Mouse (Mus musculus): Measurements from ENCODE around the gene Dpy30. TPM values are rescaled to one million over a fixed set of nuclear protein-coding genes. Genes with fewer than 3 reads are reported as not detected.
"Not testable (repeated sequence)": the region's sequence is repeated elsewhere in the genome, so short reads cannot be mapped to it uniquely, and the experiment has no call there.

Gene Dpy30
- polyA plus RNA-seq, 1 experiment from 2014 or later, result 232 TPM

- Histone ChIP-seq H3K9me3 (no peaks in the 10 kb centered on the region), H3K27me3 (ENCODE audit: insufficient read depth, poor library complexity, severe bottlenecking) (no peaks in the 10 kb centered on the region), H3K27ac (peak overlapping the region; percentile 96), H3K4me3 (peak overlapping the region; percentile 90), H3K4me1 (peaks cover 9% of the 10 kb centered on the region), H3K36me3 (peaks cover 32% of the 10 kb centered on the region)
- DNase-seq (ENCODE audit: low spot score), result no peak
- WGBS, result under 1% methylated on average over 45 of the region's 45 CpGs
Measured at GRCm38 (mm10) chr17:74315445-74316308, 8.1 kb downstream of the Dpy30 start.

GRCm38 (mm10) chr17:74306021-74306420 is 17.7 kb downstream of the Dpy30 start:
- DNase-seq (ENCODE audit: low spot score), result no peak
- Histone ChIP-seq H3K4me3 (no peak overlapping the region), H3K4me1 (no peaks in the 10 kb centered on the region), H3K9me3 (no peaks in the 10 kb centered on the region), H3K36me3 (peaks cover 80% of the 10 kb centered on the region), H3K27me3 (ENCODE audit: insufficient read depth, poor library complexity, severe bottlenecking) (no peaks in the 10 kb centered on the region), H3K27ac (no peak overlapping the region)
- WGBS, result 81% methylated on average over 1 of the region's 1 CpGs

- 92% methylated on average over 4 of the region's 4 CpGs for WGBS
- no peak for DNase-seq (ENCODE audit: low spot score)
- no peaks in the 10 kb centered on the region for H3K27me3 ChIP-seq (ENCODE audit: insufficient read depth, poor library complexity, severe bottlenecking)
- H3K4me1 ChIP-seq, result no peaks in the 10 kb centered on the region
- no peak overlapping the region for H3K27ac ChIP-seq
- no peaks in the 10 kb centered on the region for H3K9me3 ChIP-seq
- H3K36me3 ChIP-seq, result peaks cover 81% of the 10 kb centered on the region
- no peak overlapping the region for H3K4me3 ChIP-seq
Measured at GRCm38 (mm10) chr17:74305616-74306015, 18.1 kb downstream of the Dpy30 start.

- peaks cover 83% of the 10 kb centered on the region for H3K36me3 ChIP-seq
- 91% methylated on average over 4 of the region's 4 CpGs for WGBS
- H3K27ac ChIP-seq, result no peak overlapping the region
- no peaks in the 10 kb centered on the region for H3K9me3 ChIP-seq
- H3K27me3 ChIP-seq (ENCODE audit: insufficient read depth, poor library complexity, severe bottlenecking), result no peaks in the 10 kb centered on the region
- no peak overlapping the region for H3K4me3 ChIP-seq
- H3K4me1 ChIP-seq, result no peaks in the 10 kb centered on the region
- DNase-seq (ENCODE audit: low spot score), result no peak
Measured at GRCm38 (mm10) chr17:74304060-74304459, 19.7 kb downstream of the Dpy30 start.

GRCm38 (mm10) chr17:74300089-74300488 is 23.7 kb downstream of the Dpy30 start:
- Histone ChIP-seq H3K9me3 (no peaks in the 10 kb centered on the region), H3K27me3 (ENCODE audit: insufficient read depth, poor library complexity, severe bottlenecking) (no peaks in the 10 kb centered on the region), H3K36me3 (peaks cover 58% of the 10 kb centered on the region), H3K4me3 (no peak overlapping the region), H3K27ac (no peak overlapping the region), H3K4me1 (0 out of 2 replicates have a peak, but pooled peaks cover 3% of the 10 kb centered on the region)
- DNase-seq (ENCODE audit: low spot score), result no peak
- WGBS, result 93% methylated on average over 5 of the region's 5 CpGs

GRCm38 (mm10) chr17:74296991-74297390 is 26.8 kb downstream of the Dpy30 start:
- not testable (repeated sequence) for H3K4me1 ChIP-seq; H3K9me3 ChIP-seq; H3K27ac ChIP-seq; DNase-seq (ENCODE audit: low spot score); H3K4me3 ChIP-seq; H3K27me3 ChIP-seq (ENCODE audit: insufficient read depth, poor library complexity, severe bottlenecking)
- WGBS, result 91% methylated on average over 5 of the region's 5 CpGs
- H3K36me3 ChIP-seq, result peaks cover 40% of the 10 kb centered on the region

GRCm38 (mm10) chr17:74296076-74296823 is 27.5 kb downstream of the Dpy30 start:
- no peaks in the 10 kb centered on the region for H3K9me3 ChIP-seq
- WGBS, result 43% methylated on average over 11 of the region's 11 CpGs

GRCm38 (mm10) chr17:74295026-74295970 is 28.4 kb downstream of the Dpy30 start, which contains the start of gene Memo1:
Memo1 (minus strand) TSS chr17:74295521.
- peak within 1 kb of the TSS; percentile 98 for H3K27ac ChIP-seq
- H3K4me1 ChIP-seq, result peaks cover 15% of the 10 kb centered on the region; the same call in 1 of the 2 replicates
- H3K9me3 ChIP-seq, result no peaks in the 10 kb centered on the region
- H3K4me3 ChIP-seq, result peak within 1 kb of the TSS; percentile 94
- peaks cover 23% of the 10 kb centered on the region for H3K36me3 ChIP-seq
- no peaks in the 10 kb centered on the region for H3K27me3 ChIP-seq (ENCODE audit: insufficient read depth, poor library complexity, severe bottlenecking)
- WGBS, result 1% methylated on average over 96 of the region's 110 CpGs
- peak; percentile 92 for DNase-seq (ENCODE audit: low spot score)

More at GRCm38 (mm10) chr17:74296076-74296823, 27.5 kb downstream of the Dpy30 start:
- H3K4me3 ChIP-seq, result peak overlapping the region; percentile 94
- DNase-seq (ENCODE audit: low spot score), result no peak
- peaks cover 33% of the 10 kb centered on the region for H3K36me3 ChIP-seq
- no peaks in the 10 kb centered on the region for H3K27me3 ChIP-seq (ENCODE audit: insufficient read depth, poor library complexity, severe bottlenecking)
- peaks cover 7% of the 10 kb centered on the region; the same call in 1 of the 2 replicates for H3K4me1 ChIP-seq
- peak overlapping the region; percentile 98 for H3K27ac ChIP-seq

- peaks cover 16% of the 10 kb centered on the region for H3K36me3 ChIP-seq
- H3K9me3 ChIP-seq, result no peaks in the 10 kb centered on the region
- peak; percentile 92 for DNase-seq (ENCODE audit: low spot score)
- H3K4me1 ChIP-seq, result peaks cover 19% of the 10 kb centered on the region; the same call in 1 of the 2 replicates
- peak overlapping the region; percentile 98 for H3K27ac ChIP-seq
- WGBS, result under 1% methylated on average over 79 of the region's 80 CpGs
- peak overlapping the region; percentile 94 for H3K4me3 ChIP-seq
- H3K27me3 ChIP-seq (ENCODE audit: insufficient read depth, poor library complexity, severe bottlenecking), result no peaks in the 10 kb centered on the region
Measured at GRCm38 (mm10) chr17:74294426-74295025, 29.2 kb downstream of the Dpy30 start.

- WGBS, result 2% methylated on average over 18 of the region's 18 CpGs
- peaks cover 22% of the 10 kb centered on the region for H3K4me1 ChIP-seq
- H3K4me3 ChIP-seq, result peak overlapping the region; percentile 94
- no peaks in the 10 kb centered on the region for H3K9me3 ChIP-seq
- peak overlapping the region; percentile 98 for H3K27ac ChIP-seq
- peaks cover 13% of the 10 kb centered on the region for H3K36me3 ChIP-seq
- DNase-seq (ENCODE audit: low spot score), result no peak
- no peaks in the 10 kb centered on the region for H3K27me3 ChIP-seq (ENCODE audit: insufficient read depth, poor library complexity, severe bottlenecking)
Measured at GRCm38 (mm10) chr17:74293687-74294425, 29.9 kb downstream of the Dpy30 start.

GRCm38 (mm10) chr17:74291640-74292361 is 31.9 kb downstream of the Dpy30 start:
- Histone ChIP-seq H3K9me3 (no peaks in the 10 kb centered on the region), H3K27me3 (ENCODE audit: insufficient read depth, poor library complexity, severe bottlenecking) (no peaks in the 10 kb centered on the region), H3K4me1 (peaks cover 30% of the 10 kb centered on the region), H3K27ac (no peak overlapping the region), H3K4me3 (no peak overlapping the region), H3K36me3 (peaks cover 12% of the 10 kb centered on the region)
- DNase-seq (ENCODE audit: low spot score), result no peak
- WGBS, result 81% methylated on average over 4 of the region's 4 CpGs
